Mouse (Mus musculus) mouse embryonic stem cell (cell line): ENCODE results near the gene Wwox.
"Not testable (repeated sequence)": the region's sequence is repeated elsewhere in the genome, so short reads cannot be mapped to it uniquely, and the experiment has no call there.

Experiments
- in situ Hi-C, 2 experiments: fragments of 300-500 bp; cut with MboI; formaldehyde crosslinking; loops; 1 replicate in 1 of 2; 3 replicates in 1 of 2; pipeline ENCODE4 v1.14.3; 2019 to 2020; ENCODE audit warnings: low sequenced_read_pairs in 2 of 2, low pct_unique_long_range_greater_than_20kb in 1 of 2, mixed read lengths in 1 of 2; ENCODE audit not compliant: unreplicated experiment in 1 of 2

The Wwox gene

DNA sequence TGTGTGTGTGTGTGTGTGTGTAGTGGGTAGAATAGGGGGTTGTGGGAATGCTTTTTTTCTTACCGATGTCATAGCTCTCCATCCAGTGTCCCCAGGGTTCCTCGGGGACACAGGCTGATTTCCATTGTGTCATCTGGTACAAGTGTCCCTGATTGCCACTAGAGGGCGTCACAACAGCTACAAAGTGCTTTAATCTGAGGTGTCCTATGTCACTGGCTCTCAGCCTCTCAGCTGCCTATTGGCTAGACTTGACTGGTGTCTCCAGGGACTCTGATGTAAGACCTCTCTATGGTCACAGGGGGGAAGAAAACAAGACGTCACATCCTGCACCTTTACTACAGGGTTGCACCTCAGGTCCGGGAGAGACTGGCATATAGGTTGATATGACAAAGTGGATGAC is 363.7 kb downstream of the Wwox start:
- in situ Hi-C loops: no loop called here

DNA sequence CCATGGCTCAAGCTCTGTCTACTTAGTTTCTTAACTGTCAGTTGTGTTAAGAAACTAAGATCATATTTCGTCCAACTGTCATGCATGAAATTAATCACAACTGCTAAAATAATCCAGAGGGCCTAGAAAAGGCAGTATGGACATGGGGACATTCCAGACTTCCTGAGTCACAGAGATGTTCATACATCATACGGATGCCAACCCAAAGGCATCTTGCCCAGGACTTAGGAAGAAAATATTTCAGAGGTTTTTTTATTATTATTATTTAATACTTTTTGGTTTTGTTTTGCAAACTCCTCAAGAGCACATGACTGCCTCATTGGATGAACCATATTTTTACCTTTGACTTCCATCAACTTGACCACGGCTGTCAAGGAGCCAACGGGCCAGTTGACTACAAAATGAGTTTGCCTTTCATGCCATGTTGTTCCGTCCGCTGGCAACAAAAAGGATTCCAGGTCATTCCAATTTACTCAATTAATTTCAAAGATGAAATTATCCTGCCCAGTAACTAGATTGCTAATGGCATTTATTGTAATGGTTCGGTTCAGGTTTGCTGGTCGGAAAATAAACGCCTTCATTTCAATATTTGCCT is 367.5 kb downstream of the Wwox start:
- in situ Hi-C loops: no loop called here

DNA sequence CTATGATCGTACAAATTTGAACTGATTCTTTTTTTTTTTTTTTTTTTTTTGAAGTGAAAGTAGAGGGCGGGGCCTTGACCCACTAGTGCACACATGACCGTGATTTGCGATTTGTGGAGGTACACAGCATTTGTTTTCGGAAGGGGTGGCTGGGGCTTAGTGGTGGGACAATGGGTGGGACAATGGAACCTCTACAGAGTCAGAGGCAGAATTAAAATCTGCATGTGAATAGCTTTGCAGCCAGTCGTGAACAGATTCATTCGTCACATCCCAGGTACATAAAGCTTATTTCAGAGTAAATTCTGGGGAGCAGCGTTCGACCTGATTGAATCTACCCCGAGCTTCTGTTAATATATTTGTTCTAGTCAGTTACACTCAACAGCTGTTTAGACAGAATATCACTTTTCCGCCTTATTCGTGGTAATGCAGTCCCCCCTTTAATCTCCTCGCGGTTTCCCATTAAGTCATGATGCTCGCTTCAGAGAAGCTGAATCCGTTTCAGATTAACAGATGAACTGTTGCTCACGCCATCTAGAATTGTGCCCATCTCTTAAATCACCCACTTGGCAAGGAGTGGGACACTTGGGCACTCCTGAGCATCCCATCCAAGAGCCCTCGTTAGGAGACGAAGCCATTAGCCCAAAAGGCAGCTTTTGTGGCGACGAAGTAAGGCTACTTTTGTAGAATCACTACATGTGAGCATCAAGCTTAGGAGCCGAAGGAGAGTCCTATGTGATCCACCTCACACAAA is 368.4 kb downstream of the Wwox start:
- in situ Hi-C loops: no loop called here

DNA sequence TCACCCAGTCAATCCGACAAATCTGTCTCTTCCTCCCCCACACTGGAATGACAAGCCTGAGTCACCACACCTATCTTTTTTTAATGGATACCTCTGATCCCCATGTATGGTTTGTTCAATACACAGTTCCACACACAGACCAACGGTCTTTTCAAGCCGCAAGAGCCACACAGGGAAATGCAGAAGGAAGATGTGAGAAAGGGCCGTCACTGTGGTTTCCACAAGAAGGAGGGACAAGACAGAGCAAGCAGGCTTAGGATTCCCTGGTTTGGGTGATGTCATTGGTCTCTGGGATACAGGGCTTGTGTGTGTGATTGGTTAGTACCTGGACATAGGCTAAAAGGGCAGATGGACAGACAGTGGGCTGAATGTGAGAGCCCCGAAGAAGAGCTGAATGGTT is 371.0 kb downstream of the Wwox start:
- in situ Hi-C loops: no loop called here

DNA sequence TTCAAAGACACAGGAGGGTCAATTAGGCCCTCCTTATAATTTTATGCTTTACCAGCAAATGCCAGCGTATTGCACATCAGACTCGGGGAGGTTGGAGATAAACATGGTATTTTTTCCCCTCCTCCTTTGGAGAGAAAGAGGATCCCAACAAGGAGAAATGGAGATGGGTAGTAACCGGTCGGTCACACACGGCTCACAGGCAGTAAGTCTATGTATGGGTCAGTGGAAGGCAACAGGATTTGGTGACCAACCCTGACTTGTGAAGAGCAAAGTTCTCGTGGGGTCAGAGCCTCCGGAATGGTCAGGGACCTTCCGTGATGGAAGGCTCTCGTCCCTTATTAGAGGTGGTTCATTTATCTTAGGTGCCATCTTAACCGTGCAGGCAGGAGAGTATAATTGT is 374.4 kb downstream of the Wwox start:
- in situ Hi-C loops: no loop called here

DNA sequence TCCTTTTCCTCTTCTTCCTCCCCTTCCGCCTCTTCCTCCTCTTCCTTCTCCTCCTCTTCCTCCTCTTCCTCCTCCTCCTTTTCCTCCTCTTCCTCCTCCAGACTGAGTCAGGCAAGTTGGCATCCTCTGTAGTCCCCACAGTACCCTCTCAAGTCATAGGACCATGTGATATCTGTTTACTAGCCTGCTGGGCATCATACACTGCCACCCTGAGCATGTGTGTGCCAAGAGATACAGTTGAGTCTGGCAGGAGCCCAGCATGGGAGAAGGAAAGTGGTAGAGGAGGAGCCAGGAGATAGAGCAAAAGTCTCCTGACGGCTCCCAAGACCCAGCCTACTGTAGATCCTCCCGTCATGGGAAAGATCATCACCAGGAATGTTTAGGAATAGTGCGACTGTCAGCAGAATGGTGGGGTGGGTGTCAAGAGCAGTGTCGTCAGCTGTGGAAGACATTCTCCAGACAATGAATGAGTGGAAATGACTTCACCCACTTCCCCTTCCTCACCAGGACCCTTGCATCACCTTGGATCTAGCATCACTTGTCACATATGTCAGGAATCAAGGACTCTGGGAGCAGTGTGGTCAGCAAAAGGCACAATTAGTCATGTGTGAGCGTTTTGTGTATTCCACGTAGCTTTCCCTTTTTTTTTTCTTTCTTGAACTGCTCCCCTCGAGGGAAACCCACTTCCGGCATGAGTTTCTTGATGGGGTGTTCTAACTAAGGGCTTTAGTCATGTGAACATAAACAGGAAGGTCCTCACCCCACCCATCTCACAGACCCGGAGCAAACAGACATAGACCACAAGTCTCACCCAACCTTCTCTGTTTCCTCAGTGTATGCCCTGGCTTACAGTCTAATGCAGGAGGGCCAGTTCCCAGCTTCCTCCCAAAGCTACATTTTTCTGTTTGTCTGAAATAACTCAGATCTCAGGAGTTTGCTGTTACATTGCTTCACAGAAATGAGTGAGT is 375.6 kb downstream of the Wwox start:
- in situ Hi-C loops: no loop called here

DNA sequence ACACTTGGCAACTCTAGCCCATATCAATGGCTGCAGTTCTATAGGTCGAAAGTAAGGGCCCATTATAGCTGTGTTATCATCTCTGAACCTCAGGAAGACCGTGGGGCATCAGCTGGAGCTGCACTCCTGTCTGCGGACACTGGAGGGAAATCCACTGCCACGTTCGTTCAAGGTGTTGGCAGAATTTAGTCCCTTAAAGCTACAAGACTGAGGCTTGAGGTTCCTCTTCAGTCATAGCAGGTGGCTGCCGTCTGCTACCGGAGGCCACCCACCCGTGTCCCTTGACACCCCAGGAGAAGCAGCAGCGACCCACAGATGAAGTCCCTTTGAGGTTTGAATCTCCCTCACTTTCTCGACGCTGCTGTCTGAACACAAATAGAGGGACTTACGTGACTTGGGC is 376.9 kb downstream of the Wwox start:
- in situ Hi-C loops: no loop called here

DNA sequence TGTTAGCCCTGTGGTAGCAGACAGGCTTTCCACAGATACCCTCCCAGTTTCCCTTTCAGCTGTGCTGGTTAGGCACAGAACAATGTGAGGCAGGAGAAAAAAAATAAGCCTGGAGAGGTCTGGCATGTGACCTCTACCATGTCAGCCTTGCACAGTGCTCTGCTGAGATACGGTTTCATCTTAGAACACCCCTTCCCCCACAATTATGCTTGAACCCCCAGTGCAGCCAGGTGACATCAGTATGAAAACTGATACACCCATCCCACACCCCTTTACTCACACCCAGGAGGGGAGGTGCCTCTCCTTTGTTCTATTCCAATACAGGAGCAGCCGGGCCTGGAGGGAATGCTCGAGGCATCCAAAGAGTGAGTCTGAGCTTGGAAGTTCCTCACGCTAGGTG is 377.5 kb downstream of the Wwox start:
- in situ Hi-C loops: no loop called here

DNA sequence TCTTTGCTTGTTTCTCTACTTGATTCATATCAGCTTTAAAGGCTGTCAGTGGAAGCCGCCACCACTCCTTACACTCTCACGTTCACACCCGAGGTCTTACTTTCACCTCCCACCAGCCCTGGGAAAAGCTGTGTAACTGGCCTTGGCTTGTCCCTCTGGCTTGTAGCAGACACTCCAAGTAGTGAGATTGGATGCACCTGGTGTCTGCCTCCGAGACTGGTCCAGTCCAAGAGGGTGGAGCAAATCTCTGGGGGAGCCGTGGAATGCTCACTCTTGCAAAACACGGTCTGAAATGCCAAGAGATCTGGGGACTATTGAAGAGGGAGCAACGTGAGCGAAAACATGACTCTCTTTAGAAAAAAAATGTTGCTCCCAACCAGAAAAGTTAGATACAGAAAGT is 382.1 kb downstream of the Wwox start:
- in situ Hi-C loops: no loop called here

DNA sequence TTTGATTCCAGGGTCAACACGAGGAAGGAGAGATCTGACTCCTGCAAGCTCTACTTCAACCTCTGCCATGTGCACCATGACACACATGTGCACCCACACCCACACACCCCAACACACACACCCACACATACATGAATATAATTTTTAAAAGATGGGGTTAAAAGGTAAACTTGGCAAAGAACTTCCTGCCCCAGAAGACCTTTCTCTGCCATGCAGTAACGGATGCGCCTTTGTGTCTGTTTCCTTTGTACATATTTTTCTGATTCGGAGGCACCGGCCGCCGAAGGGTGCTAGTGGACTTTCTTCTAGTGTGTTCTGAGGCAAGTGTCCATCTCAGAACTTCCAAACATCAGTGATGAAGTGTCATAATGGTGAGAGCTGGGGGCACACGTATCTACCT is 386.0 kb downstream of the Wwox start:
- in situ Hi-C loops: no loop called here

DNA sequence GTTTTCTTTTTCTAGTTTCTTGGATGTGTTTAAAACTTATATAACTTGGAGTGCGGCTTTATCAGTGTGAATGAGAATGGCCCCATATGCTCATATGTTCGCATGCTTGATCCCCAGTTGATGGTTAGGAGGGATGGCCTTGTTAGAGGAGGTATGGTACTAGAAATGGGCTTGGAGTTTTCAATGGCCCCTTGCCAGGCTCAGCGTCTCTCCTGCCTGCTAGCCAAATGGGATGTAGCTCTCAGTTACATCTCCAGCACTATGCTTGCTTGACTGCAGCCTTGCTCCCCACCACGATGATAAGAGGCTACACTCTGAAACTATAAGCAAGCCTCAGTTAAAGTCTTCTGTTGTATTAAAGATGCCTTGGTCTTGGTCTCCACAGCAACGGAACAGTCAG is 387.5 kb downstream of the Wwox start:
- in situ Hi-C loops: no loop called here

DNA sequence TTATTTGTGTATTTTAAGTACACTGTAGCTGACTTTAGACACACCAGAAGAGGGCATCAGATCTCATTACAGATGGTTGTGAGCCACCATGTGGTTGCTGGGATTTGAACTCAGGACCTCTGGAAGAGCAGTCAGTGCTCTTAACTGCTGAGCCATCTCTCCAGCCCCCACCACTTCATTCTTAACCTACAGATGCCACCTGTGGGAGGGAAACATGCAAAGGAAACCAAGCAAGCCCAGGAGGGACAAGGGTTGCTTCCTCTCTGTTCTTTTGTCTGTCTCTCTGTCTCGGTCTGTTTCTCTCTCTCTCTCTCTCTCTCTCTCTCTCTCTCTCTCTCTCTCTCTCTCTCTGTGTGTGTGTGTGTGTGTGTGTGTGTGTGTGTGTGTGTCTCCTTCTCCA is 388.4 kb downstream of the Wwox start:
- in situ Hi-C loops: not testable (repeated sequence)

DNA sequence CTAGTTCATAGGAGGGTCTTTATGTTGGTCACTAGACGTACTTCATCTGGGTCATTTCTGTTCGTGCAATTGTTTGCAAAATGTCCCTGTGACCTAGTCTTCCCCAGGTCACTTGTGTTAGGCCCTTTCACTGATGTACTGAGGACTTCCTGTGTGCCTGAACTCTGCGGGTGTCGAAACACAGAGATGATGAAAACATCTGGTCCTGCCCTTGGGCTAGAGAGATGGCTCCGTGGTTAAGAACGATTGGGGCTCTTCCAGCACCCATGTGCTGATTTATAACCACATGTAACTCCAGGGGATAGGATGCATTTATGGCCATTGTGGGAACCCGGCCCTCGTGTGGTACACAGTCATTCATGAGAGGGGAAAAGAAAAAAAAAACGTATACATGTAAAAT is 392.1 kb downstream of the Wwox start:
- in situ Hi-C loops: no loop called here

DNA sequence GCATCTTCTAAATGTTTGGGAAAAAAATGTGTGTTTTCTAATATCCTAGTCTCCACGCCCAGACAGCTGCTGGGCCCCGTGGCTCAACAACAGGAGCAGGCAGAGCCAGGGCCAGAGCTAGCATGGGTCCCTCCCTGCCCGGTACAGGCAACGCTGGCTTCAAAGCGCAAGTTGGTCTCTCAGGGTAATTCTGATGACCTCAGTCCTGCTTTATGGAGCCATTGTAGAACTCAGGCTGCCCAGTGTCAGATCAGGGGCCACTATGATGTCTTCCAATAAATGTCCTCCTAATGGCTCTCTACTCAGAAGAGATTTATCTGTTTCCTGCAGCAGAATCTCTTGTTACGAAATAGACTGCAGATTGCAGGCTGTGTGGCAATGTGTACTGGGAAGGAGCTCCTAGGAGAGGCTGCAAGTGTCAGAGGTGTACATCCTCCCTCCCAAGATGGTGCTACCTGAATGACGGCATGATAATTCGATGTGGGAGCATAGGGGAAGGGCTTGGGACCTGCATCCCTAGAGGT is 392.9 kb downstream of the Wwox start:
- in situ Hi-C loops: no loop called here

DNA sequence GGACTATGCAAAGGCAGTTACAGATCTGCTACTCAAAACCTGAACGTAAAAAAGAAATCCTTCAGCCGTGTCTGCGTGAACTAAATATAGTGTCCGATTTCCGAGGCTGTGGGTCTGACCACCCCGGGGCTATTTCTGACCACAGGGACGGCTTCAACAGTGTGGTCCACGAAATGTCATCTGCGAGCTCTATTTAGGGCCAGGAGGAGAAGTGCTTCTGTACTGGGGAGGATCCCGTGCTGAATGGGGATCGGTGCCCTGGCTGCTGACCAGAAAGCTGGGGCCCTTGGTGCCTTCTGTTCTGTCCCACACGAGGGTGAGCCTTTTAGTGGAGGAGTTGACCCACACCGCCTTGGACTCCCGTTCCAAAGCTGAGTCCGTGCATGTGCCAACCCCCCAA is 395.3 kb downstream of the Wwox start:
- in situ Hi-C loops: no loop called here

DNA sequence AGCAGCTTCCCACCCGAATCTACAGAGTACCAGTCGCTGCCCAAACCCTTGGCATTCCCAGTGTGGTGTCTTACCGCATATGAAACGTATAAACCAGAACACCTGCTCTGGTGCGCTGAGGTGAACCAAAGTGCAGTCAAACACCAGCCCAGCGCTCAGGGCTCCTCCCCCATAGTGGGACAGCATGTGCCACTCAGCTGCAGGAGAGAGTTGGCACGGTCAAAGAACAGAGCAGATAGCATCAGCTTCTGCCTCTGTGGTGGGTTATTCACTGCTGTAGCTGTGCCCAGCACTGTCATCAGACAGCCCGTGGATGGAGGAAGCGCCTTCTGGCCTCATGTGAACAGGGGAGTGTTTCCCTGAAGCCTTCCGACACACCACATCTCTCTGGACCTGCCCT is 400.5 kb downstream of the Wwox start:
- in situ Hi-C loops: no loop called here

DNA sequence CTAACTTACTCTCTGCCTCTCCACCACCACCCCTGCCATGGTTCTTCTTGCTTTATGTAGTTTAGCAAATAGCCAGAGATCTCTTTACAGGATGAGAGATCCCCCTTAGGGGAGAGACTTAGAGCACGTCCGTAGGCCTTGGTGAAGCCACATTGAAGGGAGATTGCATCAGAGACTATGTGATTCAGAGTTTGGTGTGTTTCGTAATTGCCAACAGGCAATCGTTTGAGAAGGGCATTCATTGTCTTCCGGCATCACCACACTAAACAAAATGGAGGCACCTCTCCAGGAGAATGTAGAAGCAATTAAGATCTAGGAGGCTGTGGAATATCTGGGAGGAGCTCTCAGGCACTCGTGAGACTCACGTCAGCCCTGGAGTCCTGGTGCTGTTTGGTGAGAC is 408.2 kb downstream of the Wwox start:
- in situ Hi-C loops: no loop called here

DNA sequence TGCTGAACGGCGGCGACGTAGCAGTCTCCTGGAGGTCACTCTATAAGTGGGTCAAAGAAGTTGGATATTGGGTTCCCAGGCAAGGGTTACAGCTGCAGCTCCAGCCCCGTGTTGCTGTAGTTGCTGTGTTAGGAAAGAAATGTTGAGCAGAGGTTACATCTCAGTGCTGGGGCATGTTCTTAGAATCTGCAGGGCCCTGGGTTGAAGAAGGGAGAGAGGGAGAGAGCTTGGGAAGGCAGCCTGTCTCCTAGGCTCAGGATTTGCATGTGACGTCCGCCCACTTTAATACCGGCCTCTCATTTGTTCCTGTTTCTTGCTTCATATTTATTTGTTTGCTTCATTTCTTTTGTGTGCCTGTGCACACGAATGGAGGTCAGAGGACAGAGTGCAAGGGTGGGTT is 410.0 kb downstream of the Wwox start:
- in situ Hi-C loops: no loop called here
